Mouse (Mus musculus): ENCODE results near the gene Cnn2. TPM values are rescaled to one million over a fixed set of nuclear protein-coding genes. Genes with fewer than 3 reads are reported as not detected.

Cnn2 gene
- polyA plus RNA-seq (2012; rRNA removed; ENCODE audit: low replicate concordance): 138 and 301 TPM in 2 replicates

DNA sequence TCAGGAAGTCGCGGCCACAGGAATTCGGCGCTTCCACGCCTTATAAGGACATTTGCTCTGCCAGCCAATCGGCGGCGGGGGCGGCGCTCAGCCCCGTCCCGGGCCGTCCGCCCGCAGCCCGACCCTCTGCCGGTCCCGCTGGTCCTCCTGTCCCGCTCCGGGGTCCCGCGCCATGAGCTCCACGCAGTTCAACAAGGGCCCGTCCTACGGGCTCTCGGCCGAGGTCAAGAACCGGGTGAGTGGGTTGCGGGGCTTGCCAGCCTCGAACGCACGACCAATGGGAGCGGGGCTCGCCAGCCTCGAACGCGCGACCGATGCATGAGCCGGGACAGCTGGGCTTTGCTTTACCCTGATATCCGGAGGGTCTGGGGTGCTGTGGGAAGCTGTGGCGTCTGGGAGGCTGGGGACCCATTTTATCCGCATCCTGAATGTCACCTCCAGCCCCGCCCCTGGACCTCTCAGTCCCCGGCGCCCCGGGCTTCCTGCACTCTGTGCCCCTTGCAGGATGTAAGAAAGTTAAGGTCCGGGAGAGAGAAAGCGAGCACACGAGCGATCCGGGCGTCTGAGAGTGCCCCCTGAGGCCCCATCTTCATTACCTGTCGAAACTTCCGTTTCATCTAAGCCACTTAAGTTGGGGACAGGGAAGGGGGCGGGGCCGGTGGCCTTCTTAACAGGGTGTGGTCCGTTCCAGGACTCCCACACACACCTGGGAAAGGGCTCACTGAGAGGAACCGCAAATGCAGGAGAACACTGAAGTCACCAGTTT lies at the start of gene Cnn2:
Gene Cnn2, plus strand, starts transcription at position 79 of the 766 bp plus-strand sequence.

DNA sequence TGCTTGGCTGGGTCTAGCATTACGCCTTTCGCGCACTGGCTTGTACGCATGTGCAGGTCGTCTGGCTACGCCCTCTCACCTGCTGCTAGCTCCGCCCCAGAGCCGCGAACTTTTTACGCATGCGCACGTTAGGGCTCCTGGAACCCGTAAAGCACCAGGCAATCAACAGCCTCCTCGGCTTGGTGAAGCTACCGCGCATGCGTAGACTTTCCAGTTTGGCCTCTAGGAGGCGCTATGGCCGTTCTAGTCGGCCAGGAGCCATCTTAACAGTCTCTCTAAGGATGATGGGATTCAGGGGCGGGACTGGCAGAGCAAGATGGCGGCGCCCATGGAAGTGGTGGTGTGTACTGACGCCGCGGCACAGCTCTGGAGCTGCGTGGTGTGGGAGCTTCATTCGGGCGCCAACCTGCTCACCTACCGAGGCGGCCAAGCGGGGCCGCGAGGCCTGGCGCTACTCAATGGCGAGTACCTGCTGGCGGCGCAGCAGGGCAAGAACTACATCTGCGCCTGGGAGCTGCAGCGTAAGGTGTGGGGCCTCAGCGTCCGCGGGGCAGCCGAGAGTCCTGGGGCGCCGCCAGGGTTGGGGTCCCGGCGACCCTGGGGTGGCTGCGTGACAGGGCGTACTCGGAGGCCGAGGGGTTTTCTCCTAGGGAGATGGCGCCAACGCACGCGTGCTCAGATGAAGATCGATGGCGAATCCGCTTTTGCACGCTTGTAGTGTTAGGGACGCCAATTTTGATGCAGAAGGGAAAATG lies 28.4 kb upstream of the Cnn2 start, which contains the start of gene Wdr18:
Gene Wdr18, plus strand, starts transcription at position 306 of the 755 bp plus-strand sequence.

DNA sequence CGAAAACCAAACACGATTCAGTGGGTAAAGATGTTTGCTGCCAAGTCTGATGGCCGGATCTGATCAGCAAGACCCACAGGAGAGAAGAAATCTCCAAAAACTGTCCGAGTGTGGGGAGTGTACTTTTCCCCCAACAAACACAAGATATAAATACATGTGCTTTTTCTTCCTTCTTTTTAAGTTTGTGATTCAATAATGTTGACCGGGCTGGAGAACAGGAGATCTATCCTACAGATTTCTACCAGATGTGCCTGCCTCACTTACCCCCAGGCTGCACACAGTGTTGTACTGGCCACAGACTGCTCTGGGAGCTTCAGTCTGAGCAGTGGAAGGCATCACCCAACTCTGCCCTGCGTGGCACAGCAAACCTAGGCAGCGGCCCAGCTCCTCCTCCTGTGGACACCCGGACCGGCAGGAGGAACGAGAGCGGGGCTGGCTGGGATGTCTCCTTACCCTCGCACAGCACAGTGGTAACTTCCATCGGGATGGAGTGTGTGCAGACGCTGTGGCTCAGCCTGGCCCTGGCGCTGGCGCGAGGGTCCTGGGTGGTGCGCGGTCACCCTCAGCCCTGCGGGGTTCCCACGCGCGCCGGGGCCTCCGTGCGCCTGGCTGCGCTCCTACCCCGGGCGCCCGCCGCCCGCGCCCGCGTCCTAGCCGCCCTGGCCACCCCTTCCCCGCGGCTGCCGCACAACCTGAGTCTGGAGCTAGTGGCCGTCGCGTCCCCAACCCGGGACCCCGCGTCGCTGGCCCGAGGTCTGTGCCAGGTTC lies 17.8 kb upstream of the Cnn2 start, which contains the start of gene Grin3b:
Gene Grin3b, plus strand, starts transcription at position 301 of the 768 bp plus-strand sequence.

DNA sequence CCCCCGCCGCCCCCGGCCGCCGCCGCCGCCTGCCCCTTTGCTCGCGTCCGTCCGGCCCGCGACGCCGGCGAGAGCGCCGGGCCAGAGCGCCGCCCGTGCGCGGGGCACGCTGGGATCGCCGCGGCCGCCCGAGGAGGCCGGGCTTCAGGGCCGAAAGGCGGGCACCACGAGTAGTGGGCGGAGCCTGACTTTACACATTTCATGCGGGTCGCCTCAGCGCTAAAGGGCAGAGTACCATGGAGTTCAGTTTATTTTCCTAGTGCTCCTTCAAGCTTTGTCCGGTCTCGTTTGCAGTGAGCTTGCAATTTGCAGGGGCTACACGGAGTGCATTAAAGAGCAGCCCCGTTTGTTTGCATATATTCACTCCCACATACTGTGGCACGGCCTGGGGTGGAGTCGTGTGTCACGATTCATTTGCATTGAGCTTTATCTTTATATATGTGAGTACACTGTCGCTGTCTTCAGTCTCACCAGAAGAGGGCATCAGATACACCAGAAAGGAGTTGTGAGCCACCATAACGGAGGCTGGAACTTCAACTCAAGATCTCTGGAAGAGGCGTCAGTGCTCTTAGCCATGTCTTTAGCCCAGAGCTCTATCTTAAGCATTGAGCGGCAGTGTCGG lies 4.1 kb upstream of the Cnn2 start, which contains the start of gene Tmem259:
Gene Tmem259, minus strand, starts transcription at position 136 of the 622 bp plus-strand sequence.

DNA sequence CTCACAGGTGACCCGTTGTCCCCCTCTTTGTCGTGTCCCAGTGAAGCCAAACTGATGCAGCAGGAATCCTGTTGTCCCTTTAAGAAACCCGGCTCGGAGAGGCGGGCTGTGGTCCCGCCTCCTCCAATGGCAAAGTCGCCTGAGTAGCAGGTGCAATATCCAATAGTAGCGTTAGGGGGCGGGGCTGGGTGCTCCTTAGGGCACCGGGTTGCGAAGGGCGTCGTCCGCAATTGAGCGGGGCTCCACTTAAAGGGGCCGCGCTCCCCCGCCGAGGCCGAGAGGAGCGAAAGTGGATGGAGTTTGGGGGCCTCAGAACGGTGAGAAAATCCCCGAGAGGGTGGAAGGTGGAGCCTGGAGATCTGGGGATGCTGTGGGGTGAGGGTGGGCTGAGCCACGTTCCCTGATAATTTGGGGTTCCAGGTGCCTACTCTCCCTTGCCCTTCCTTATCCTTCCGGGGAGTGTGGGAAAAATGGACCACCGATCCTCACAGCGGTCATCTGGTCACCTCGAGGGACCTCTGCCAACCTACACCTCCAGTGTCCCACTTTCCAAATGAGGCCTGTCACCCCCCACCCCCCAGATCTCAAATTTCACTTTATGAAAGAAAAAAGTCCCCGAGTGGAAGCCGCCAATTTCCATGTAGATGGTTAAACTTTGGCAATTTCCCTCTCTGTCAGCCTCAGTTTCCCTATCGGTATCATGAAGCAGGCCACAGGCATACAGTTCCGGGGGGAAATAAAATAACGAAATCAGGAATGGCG lies 8.1 kb downstream of the Cnn2 start, which contains the start of gene Abca7:
Gene Abca7, plus strand, starts transcription at position 223 of the 762 bp plus-strand sequence.

DNA sequence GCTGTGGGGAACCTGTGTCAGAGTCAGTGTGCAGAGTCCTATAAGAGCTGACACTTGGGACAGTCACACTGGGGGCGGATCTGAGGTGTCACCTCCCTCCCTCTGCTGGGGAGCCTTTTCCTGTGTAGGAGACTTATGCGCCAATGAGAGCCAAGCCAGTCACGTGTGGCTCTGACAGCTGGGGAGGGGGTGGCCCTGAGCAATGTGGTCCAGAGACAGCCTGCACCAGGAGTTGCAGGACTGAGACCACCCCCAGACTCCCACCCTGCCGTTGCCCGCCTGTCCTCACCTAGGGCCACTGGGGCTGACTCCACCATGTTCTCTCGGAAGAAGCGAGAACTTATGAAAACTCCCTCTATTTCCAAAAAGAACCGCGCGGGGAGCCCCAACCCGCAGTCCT lies 28.1 kb downstream of the Cnn2 start, which contains the start of gene Arhgap45:
Gene Arhgap45, plus strand, starts transcription at position 143 of the 400 bp plus-strand sequence.

DNA sequence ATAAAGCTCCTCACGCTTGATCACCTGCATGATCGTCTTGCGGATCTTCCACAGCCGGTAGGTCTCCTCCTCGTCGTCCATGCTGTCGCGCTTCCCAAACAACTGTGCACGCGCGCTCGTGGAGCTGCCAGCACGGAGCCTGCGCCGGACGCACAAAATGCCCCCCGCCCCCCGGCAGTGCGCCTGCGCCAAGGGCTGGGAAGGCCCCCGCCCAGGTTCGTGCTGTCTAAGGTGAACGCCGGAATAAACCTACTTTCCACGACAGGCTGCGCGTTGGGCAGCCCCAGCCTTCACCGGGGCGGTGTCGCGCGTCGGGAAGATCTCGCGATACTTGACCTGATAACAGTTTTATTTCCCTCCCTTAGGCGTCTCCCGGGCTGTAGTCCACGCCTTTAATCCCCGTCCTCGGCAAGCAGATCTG lies 51.2 kb downstream of the Cnn2 start, which contains the start of gene Polr2e:
Gene Polr2e, minus strand, starts transcription at position 237 of the 421 bp plus-strand sequence.

Other genes with a start within 250 kb of the Cnn2 start
- 53.1 and 71.6 TPM in 2 replicates for gene Polrmt, start 242.0 kb upstream of the Cnn2 start, polyA plus RNA-seq (2012; rRNA removed; ENCODE audit: low replicate concordance)
- gene Fgf22, start 233.5 kb upstream of the Cnn2 start, polyA plus RNA-seq (2012; rRNA removed; ENCODE audit: low replicate concordance): 0.19 TPM in 1 of 2 replicates, not detected in the other
- 91.7 and 212 TPM in 2 replicates for gene Rnf126, start 221.6 kb upstream of the Cnn2 start, polyA plus RNA-seq (2012; rRNA removed; ENCODE audit: low replicate concordance)
- 19.5 and 24.6 TPM in 2 replicates for gene Fstl3, start 211.3 kb upstream of the Cnn2 start, polyA plus RNA-seq (2012; rRNA removed; ENCODE audit: low replicate concordance)
- gene Prss57, start 197.6 kb upstream of the Cnn2 start, polyA plus RNA-seq (2012; rRNA removed; ENCODE audit: low replicate concordance): 0.26 and 0.27 TPM in 2 replicates
- 49.2 and 87.4 TPM in 2 replicates for gene Palm, start 195.0 kb upstream of the Cnn2 start, polyA plus RNA-seq (2012; rRNA removed; ENCODE audit: low replicate concordance)
- gene Misp, start 167.6 kb upstream of the Cnn2 start, polyA plus RNA-seq (2012; rRNA removed; ENCODE audit: low replicate concordance): 1.3 TPM in 2 replicates
- gene Ptbp1, start 134.2 kb upstream of the Cnn2 start, polyA plus RNA-seq (2012; rRNA removed; ENCODE audit: low replicate concordance): 163 and 219 TPM in 2 replicates
- 17.2 and 40.5 TPM in 2 replicates for gene Prtn3, start 114.1 kb upstream of the Cnn2 start, polyA plus RNA-seq (2012; rRNA removed; ENCODE audit: low replicate concordance)
- gene Plppr3, start 114.0 kb upstream of the Cnn2 start, polyA plus RNA-seq (2012; rRNA removed; ENCODE audit: low replicate concordance): 29.8 and 33.3 TPM in 2 replicates
- gene Elane, start 102.3 kb upstream of the Cnn2 start, polyA plus RNA-seq (2012; rRNA removed; ENCODE audit: low replicate concordance): 3.4 and 5.8 TPM in 2 replicates
- gene Cfd, start 97.7 kb upstream of the Cnn2 start, polyA plus RNA-seq (2012; rRNA removed; ENCODE audit: low replicate concordance): 26,645 and 44,997 TPM in 2 replicates
- 66.2 and 92.4 TPM in 2 replicates for gene Med16, start 79.7 kb upstream of the Cnn2 start, polyA plus RNA-seq (2012; rRNA removed; ENCODE audit: low replicate concordance)
- not detected in 2 replicates for gene Gm26602, start 77.7 kb upstream of the Cnn2 start, polyA plus RNA-seq (2012; rRNA removed; ENCODE audit: low replicate concordance)
- gene Kiss1r, start 71.6 kb upstream of the Cnn2 start, polyA plus RNA-seq (2012; rRNA removed; ENCODE audit: low replicate concordance): 9.0 and 14.4 TPM in 2 replicates
- gene R3hdm4, start 67.4 kb upstream of the Cnn2 start, polyA plus RNA-seq (2012; rRNA removed; ENCODE audit: low replicate concordance): 194 and 208 TPM in 2 replicates
- gene Arid3a, start 61.5 kb upstream of the Cnn2 start, polyA plus RNA-seq (2012; rRNA removed; ENCODE audit: low replicate concordance): 5.2 and 16.6 TPM in 2 replicates
- 47.1 and 52.1 TPM in 2 replicates for gene Wdr18, start 28.4 kb upstream of the Cnn2 start, polyA plus RNA-seq (2012; rRNA removed; ENCODE audit: low replicate concordance)
- gene Grin3b, start 17.9 kb upstream of the Cnn2 start, polyA plus RNA-seq (2012; rRNA removed; ENCODE audit: low replicate concordance): 0.10 and 0.30 TPM in 2 replicates
- gene Tmem259, start 4.3 kb upstream of the Cnn2 start, polyA plus RNA-seq (2012; rRNA removed; ENCODE audit: low replicate concordance): 304 and 505 TPM in 2 replicates
- gene Abca7, start 7.9 kb downstream of the Cnn2 start, polyA plus RNA-seq (2012; rRNA removed; ENCODE audit: low replicate concordance): 23.5 and 40.2 TPM in 2 replicates
- gene Arhgap45, start 28.1 kb downstream of the Cnn2 start, polyA plus RNA-seq (2012; rRNA removed; ENCODE audit: low replicate concordance): 152 and 343 TPM in 2 replicates
- 129 and 172 TPM in 2 replicates for gene Polr2e, start 51.2 kb downstream of the Cnn2 start, polyA plus RNA-seq (2012; rRNA removed; ENCODE audit: low replicate concordance)
- gene Gpx4, start 58.6 kb downstream of the Cnn2 start, polyA plus RNA-seq (2012; rRNA removed; ENCODE audit: low replicate concordance): 1,265 and 1,308 TPM in 2 replicates
- gene Sbno2, start 117.0 kb downstream of the Cnn2 start, polyA plus RNA-seq (2012; rRNA removed; ENCODE audit: low replicate concordance): 106 and 161 TPM in 2 replicates
- gene Stk11, start 127.2 kb downstream of the Cnn2 start, polyA plus RNA-seq (2012; rRNA removed; ENCODE audit: low replicate concordance): 164 and 186 TPM in 2 replicates
- 1,044 and 2,712 TPM in 2 replicates for gene Atp5d, start 150.0 kb downstream of the Cnn2 start, polyA plus RNA-seq (2012; rRNA removed; ENCODE audit: low replicate concordance)
- gene Cbarp, start 152.3 kb downstream of the Cnn2 start, polyA plus RNA-seq (2012; rRNA removed; ENCODE audit: low replicate concordance): 27.7 and 53.0 TPM in 2 replicates
- gene Midn, start 159.7 kb downstream of the Cnn2 start, polyA plus RNA-seq (2012; rRNA removed; ENCODE audit: low replicate concordance): 83.5 and 239 TPM in 2 replicates
- 93.4 and 153 TPM in 2 replicates for gene Cirbp, start 177.4 kb downstream of the Cnn2 start, polyA plus RNA-seq (2012; rRNA removed; ENCODE audit: low replicate concordance)
- 11.7 and 15.0 TPM in 2 replicates for gene 1600002K03Rik, start 184.4 kb downstream of the Cnn2 start, polyA plus RNA-seq (2012; rRNA removed; ENCODE audit: low replicate concordance)
- gene Efna2, start 190.9 kb downstream of the Cnn2 start, polyA plus RNA-seq (2012; rRNA removed; ENCODE audit: low replicate concordance): 5.0 and 12.1 TPM in 2 replicates
- gene Mum1, start 237.8 kb downstream of the Cnn2 start, polyA plus RNA-seq (2012; rRNA removed; ENCODE audit: low replicate concordance): 45.9 and 46.8 TPM in 2 replicates

All from mammary gland, adult 2 months (tissue).